Mouse (Mus musculus): ENCODE data around the gene St6galnac3. TPM values are rescaled to one million over a fixed set of nuclear protein-coding genes. Genes with fewer than 3 reads are reported as not detected.

St6galnac3 gene
- polyA plus RNA-seq, 1 experiment, result 16.7 TPM

DNA sequence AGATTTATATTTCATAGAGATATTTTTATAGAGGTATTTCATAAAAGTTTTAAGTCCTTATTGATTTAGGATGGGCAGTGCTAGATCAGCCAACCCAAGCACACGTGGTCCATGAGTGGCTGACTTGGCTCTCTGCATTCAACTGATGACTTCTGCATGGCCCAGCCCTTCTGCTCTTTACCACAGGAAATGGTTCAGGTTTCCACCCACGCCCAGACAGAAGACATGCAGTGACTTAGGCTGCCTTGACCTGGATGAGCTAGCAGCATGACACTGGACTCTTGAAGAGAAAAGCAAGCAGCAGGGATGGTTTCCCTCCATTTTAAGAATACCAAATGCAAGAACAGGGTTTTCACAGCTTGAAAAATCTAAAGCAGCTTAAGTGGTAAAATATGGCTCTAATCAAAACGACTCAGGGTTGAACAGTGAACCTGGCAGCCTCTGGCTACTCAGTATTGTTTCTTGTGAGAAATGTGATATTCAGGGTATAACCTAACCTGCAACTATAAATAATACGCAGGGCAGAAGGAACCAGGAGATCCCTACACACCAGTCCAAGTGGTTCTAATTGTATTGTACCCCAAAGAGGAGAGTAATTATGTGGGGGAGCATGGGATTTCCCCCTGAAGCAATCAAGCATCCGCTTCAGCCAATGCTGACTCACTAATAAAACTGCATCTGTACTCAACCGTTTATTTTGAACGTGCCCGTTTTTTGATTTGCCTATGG lies 448.7 kb downstream of the St6galnac3 start:
- Histone ChIP-seq H3K27ac (ENCODE audit: insufficient read depth, low read length) (no peak overlapping the region), H3K4me1 (ENCODE audit: control insufficient read depth, insufficient read depth, low read length) (peaks cover 8% of the 10 kb centered on the region), H3K4me3 (ENCODE audit: insufficient read depth, low read length) (no peak overlapping the region)
- TF ChIP-seq CTCF (IDR thresholded peaks at IDR 0.05; ENCODE audit: extremely low read depth, insufficient read depth, low read length) (no peak), POLR2A (IDR thresholded peaks at IDR 0.05; ENCODE audit: extremely low read depth, insufficient read depth, low read length) (no peak)

DNA sequence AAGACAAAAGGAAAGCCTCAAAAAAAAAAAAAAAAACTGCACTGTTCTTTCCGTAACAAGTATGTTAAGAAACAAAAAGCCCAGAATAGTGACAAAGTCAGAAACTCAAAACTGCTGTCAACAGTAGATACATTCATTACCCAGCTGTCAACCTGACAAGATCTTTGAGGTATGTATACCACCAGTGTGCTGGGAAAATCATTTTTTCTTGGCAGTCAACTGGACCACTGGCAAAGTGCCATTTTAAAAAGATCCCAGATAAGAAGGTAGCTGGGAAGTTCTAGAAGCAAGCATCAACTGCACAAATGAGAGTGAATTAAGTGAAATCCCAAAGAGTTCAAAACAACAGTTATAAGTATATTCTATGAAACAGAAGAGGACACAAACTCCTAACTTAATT lies 452.7 kb downstream of the St6galnac3 start:
- TF ChIP-seq CTCF (IDR thresholded peaks at IDR 0.05; ENCODE audit: extremely low read depth, insufficient read depth, low read length) (no peak), POLR2A (IDR thresholded peaks at IDR 0.05; ENCODE audit: extremely low read depth, insufficient read depth, low read length) (no peak)
- H3K4me3 ChIP-seq (ENCODE audit: insufficient read depth, low read length), result no peak overlapping the region
- H3K27ac ChIP-seq (ENCODE audit: insufficient read depth, low read length), result no peak overlapping the region
- peaks cover 2% of the 10 kb centered on the region for H3K4me1 ChIP-seq (ENCODE audit: control insufficient read depth, insufficient read depth, low read length)

DNA sequence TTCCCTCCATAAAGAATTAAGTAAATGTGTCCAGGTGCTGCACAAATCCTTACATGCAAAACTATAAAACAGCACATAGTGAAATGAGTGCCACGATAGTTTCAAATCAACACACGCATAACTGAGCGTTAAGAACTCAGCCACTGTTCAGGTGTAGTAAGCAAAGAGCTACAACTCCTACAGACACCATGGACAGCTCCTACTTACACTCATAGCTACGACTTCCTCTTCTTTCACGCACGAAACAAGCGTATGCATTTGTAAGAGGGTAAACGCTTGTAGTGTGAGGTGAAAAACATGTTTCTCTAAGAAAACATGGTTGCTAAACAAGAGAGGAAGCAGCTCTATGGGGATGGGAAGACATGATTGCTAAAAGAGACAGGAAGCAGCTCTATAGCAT lies 457.6 kb downstream of the St6galnac3 start:
- H3K4me3 ChIP-seq (ENCODE audit: insufficient read depth, low read length), result no peak overlapping the region
- no peak overlapping the region for H3K27ac ChIP-seq (ENCODE audit: insufficient read depth, low read length)
- peaks cover 3% of the 10 kb centered on the region; the same call in 1 of the 2 replicates for H3K4me1 ChIP-seq (ENCODE audit: control insufficient read depth, insufficient read depth, low read length)
- TF ChIP-seq POLR2A (IDR thresholded peaks at IDR 0.05; ENCODE audit: extremely low read depth, insufficient read depth, low read length), result no peak
- TF ChIP-seq CTCF (IDR thresholded peaks at IDR 0.05; ENCODE audit: extremely low read depth, insufficient read depth, low read length), result no peak

DNA sequence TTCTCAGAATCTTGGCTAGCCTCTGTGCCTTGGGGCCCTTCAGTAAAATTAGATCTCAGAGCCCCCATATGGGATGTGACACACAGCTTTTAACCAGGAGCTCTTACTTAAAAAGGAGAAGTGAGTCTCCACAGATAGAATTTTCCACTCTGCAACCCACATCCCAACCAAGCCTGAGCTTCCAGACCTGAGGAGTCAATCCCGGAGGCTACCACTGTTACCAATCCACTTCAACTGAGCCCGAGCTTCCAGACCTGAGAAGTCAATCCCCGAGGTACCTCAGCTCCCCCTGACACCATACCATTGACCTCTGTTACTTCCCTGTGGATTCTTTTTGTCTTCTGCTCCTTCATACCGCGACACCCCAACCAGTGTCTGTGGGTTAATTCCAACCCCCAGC lies 463.0 kb downstream of the St6galnac3 start:
- Histone ChIP-seq H3K27ac (ENCODE audit: insufficient read depth, low read length) (no peak overlapping the region), H3K4me3 (ENCODE audit: insufficient read depth, low read length) (no peak overlapping the region), H3K4me1 (ENCODE audit: control insufficient read depth, insufficient read depth, low read length) (peaks cover 4% of the 10 kb centered on the region; the same call in 1 of the 2 replicates)
- TF ChIP-seq CTCF (IDR thresholded peaks at IDR 0.05; ENCODE audit: extremely low read depth, insufficient read depth, low read length) (no peak), POLR2A (IDR thresholded peaks at IDR 0.05; ENCODE audit: extremely low read depth, insufficient read depth, low read length) (no peak)

DNA sequence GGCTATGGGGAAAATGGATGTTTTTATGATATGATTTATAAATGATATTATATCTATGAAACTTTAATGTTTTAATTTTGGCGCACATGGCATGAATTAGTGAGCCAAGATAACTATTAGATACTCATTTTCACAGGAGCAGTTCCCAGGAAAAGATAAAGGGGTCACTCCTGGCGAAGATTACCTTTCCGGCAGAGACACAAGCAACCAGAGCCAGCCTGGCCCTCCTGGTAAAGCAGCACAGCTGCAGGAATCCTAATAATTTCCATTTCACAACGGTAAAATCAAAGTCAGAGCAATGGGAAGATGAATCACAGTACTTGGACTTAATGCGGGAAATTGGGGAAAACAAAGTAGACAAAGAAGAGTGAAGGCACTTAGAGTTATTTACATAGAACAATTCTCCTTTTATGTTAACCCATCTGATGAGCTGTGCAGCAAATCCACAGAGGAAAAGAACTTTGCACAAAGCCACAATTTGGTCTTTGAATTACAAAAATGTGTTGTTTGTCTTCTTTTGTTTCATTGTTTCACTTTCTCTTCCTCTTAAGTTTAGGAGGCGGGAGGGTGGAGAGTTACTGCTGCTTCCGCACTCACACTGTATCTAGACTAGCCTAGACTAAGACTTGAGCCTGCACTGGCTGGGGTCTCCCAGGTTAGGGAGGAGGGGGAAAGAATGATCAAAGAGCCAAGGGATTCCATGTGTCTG lies 464.6 kb downstream of the St6galnac3 start:
- no peak overlapping the region for H3K27ac ChIP-seq (ENCODE audit: insufficient read depth, low read length)
- H3K4me3 ChIP-seq (ENCODE audit: insufficient read depth, low read length), result no peak overlapping the region
- peaks cover 3% of the 10 kb centered on the region; the same call in 1 of the 2 replicates for H3K4me1 ChIP-seq (ENCODE audit: control insufficient read depth, insufficient read depth, low read length)
- TF ChIP-seq CTCF (IDR thresholded peaks at IDR 0.05; ENCODE audit: extremely low read depth, insufficient read depth, low read length) (no peak), POLR2A (IDR thresholded peaks at IDR 0.05; ENCODE audit: extremely low read depth, insufficient read depth, low read length) (no peak)

DNA sequence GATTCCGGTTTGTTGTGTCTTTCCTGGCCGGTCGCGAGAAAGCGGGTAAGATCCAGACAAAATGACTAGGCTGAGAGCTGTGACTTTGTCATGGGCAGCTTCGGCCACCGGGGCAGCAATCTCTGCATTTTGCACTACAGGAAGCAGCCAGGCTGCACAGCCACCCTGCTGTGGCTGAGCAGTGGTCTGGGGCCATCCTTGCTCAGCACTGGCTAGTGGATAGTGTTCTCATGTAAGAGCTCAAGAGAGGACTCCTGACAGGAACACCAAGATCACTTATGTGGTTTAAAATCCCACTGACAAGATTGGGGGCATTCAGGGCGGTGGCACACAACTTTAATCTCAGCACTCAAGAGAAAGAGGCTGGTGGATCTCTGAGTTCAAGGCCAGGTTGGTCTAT lies 469.1 kb downstream of the St6galnac3 start:
- H3K4me3 ChIP-seq (ENCODE audit: insufficient read depth, low read length), result no peak overlapping the region
- H3K27ac ChIP-seq (ENCODE audit: insufficient read depth, low read length), result no peak overlapping the region
- TF ChIP-seq POLR2A (IDR thresholded peaks at IDR 0.05; ENCODE audit: extremely low read depth, insufficient read depth, low read length) (no peak), CTCF (IDR thresholded peaks at IDR 0.05; ENCODE audit: extremely low read depth, insufficient read depth, low read length) (no peak)
- peaks cover 1% of the 10 kb centered on the region; the same call in 1 of the 2 replicates for H3K4me1 ChIP-seq (ENCODE audit: control insufficient read depth, insufficient read depth, low read length)

DNA sequence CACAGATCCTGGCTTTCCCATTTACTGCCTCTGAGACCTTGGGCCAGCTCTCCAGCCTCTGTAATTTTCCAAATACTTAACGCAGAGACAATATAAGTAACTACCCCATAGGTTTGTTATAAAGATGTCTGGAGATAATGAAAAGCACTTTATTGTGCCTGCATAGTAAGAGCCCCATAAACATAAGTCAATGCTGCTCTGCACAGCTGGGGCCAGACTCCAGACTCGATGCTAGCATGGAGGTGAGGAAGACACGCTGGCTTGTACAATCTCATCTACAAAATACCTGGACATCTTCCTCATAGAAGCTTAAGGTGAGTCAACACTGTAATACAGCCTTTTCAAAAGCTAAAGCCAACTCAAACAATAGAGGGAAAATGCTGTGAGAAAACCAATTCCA lies 473.3 kb downstream of the St6galnac3 start:
- Histone ChIP-seq H3K4me1 (ENCODE audit: control insufficient read depth, insufficient read depth, low read length) (no peaks in the 10 kb centered on the region), H3K4me3 (ENCODE audit: insufficient read depth, low read length) (no peak overlapping the region), H3K27ac (ENCODE audit: insufficient read depth, low read length) (no peak overlapping the region)
- no peak for TF ChIP-seq POLR2A (IDR thresholded peaks at IDR 0.05; ENCODE audit: extremely low read depth, insufficient read depth, low read length)
- no peak for TF ChIP-seq CTCF (IDR thresholded peaks at IDR 0.05; ENCODE audit: extremely low read depth, insufficient read depth, low read length)

DNA sequence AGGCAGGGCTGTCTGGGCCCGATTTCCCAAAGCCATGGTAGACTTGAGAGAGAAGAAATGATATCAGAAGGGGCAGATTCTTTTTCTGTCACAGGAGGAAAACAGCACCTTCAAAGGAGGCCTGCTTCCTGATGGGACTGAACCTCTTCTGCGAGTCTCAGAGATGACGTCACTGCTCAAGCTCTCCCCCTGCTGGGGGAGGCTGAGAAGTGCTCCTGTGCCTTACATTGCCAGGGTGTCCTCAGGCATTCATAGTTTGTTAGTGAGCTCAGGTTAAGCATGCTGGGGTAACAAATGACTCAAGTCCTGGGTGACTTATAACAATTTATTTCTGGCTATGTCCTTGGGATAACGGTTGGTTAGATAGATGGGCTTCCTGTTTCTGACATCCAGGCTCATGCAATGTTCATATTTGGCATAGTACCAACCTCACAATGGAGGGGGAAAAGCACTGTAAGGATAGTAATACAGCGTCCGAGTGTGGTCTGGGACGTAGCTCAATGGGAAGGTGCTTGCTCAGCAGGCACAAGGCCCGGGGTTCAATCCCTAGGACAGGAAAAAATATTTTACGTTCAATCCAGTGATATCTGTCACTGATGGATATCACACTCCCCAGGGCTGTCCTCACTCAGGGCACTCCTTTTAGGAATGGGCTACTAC lies 474.2 kb downstream of the St6galnac3 start:
- TF ChIP-seq CTCF (IDR thresholded peaks at IDR 0.05; ENCODE audit: extremely low read depth, insufficient read depth, low read length), result peak; percentile 88
- no peak for TF ChIP-seq POLR2A (IDR thresholded peaks at IDR 0.05; ENCODE audit: extremely low read depth, insufficient read depth, low read length)
- Histone ChIP-seq H3K27ac (ENCODE audit: insufficient read depth, low read length) (no peak overlapping the region), H3K4me3 (ENCODE audit: insufficient read depth, low read length) (no peak overlapping the region), H3K4me1 (ENCODE audit: control insufficient read depth, insufficient read depth, low read length) (no peaks in the 10 kb centered on the region)

DNA sequence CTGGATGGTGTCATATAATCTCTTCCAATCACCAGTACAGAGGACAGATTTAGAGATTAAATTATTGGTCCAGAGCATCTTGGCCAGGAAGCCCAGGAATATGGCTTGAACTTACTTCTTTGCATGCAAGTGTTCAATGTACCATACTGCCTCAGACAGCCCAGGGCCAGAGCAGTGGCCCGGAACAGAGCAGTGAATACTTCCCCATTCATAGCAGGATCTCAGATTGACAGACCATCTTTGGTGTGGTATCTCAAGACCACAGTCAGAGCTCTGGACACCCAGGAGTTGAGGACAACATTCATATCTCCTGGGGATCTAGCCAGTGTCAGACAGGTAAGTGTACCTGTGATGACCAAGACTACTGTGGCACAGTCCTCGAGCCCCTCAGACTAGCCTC lies 476.1 kb downstream of the St6galnac3 start:
- Histone ChIP-seq H3K27ac (ENCODE audit: insufficient read depth, low read length) (no peak overlapping the region), H3K4me1 (ENCODE audit: control insufficient read depth, insufficient read depth, low read length) (no peaks in the 10 kb centered on the region), H3K4me3 (ENCODE audit: insufficient read depth, low read length) (no peak overlapping the region)
- TF ChIP-seq POLR2A (IDR thresholded peaks at IDR 0.05; ENCODE audit: extremely low read depth, insufficient read depth, low read length) (no peak), CTCF (IDR thresholded peaks at IDR 0.05; ENCODE audit: extremely low read depth, insufficient read depth, low read length) (no peak)
